ENCODE assay signal across 8 mouse cellular contexts in the genomic region with DNA sequence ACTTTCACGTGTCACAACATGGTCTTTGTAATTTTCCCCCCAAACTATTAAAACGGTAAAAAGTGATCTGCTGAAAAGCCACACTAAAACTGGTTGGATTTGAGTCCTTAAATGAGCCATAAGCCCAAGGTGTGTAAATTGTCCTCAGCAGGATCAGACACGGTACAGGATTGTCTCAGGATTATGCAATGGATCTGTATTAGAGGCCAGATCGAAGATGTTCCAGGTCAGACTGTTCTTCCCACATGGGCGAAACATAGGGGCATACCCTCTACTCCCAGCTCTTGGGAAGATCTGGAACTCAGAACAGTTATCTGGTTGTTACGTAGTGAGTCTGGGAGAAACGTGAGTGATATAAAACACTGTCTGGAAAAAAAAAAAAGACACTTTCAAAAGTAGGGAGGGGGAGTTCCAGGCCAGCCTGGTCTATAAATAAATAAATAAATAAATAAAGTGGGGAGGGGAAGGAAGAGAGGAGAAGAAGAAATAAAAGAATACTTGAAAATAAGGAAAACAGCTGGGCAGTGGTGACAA. TPM values are rescaled to one million over a fixed set of nuclear protein-coding genes. Genes with fewer than 3 reads are reported as not detected.
DNase-seq lines count a peak whose midpoint lies in the region; ATAC-seq and TF ChIP-seq lines count a peak whose summit lies in the region.

No protein-coding gene starts in this region.

- TF ChIP-seq EP300 in heart, adult 2 months (IDR thresholded peaks at IDR 0.05; ENCODE audit: insufficient read depth, low read depth, low read length): no peak

- no peak overlapping the region for H3K4me3 ChIP-seq in heart, adult 2 months
- peak overlapping the region; percentile 15 for H3K4me3 ChIP-seq in megakaryocyte, embryonic 14.5 days (replicated peaks)
- H3K4me3 ChIP-seq in limb, embryonic 12.5 days (replicated peaks): no peak overlapping the region
- H3K4me3 ChIP-seq in stomach, embryonic 14.5 days (ENCODE audit: low read depth, low read length): no peak overlapping the region
- H3K4me3 ChIP-seq in cerebellum, adult 2 months (replicated peaks; ENCODE audit: insufficient read depth, low read depth, low read length): no peak overlapping the region

- WGBS in heart, adult 2 months: 72% methylated on average over 7 of the region's 7 CpGs
- WGBS in limb, embryonic 12.5 days: 81% methylated on average over 7 of the region's 7 CpGs
- WGBS in stomach, embryonic 14.5 days: 80% methylated on average over 7 of the region's 7 CpGs
- WGBS in cerebellum, adult 2 months: 83% methylated on average over 7 of the region's 7 CpGs

- peaks cover 8% of the 10 kb centered on the region for H3K9me3 ChIP-seq in megakaryocyte, embryonic 14.5 days
- H3K9me3 ChIP-seq in limb, embryonic 12.5 days: no peaks in the 10 kb centered on the region
- H3K9me3 ChIP-seq in stomach, embryonic 14.5 days (ENCODE audit: control insufficient read depth, low read depth, low read length): no peaks in the 10 kb centered on the region

- H3K79me2 ChIP-seq in heart, adult 2 months (replicated peaks; ENCODE audit: control insufficient read depth, insufficient read depth, low read length): peaks cover 3% of the 10 kb centered on the region; the same call in 1 of the 2 replicates

- TF ChIP-seq POLR2A in heart, adult 2 months (IDR thresholded peaks at IDR 0.05; ENCODE audit: insufficient read depth, low read depth, low read length): no peak
- no peak for TF ChIP-seq POLR2A in cerebellum, adult 2 months (IDR thresholded peaks at IDR 0.05; ENCODE audit: borderline replicate concordance, insufficient read depth, low read length)

- intact Hi-C loops in heart, adult 2 months (cut with DNase I): no loop called here
- intact Hi-C loops in heart, postnatal 36 days (cut with DNase I): no loop called here

- TF ChIP-seq CTCF in heart, adult 2 months (IDR thresholded peaks at IDR 0.05): no peak
- no peak for TF ChIP-seq CTCF in cerebellum, adult 2 months (IDR thresholded peaks at IDR 0.05; ENCODE audit: borderline replicate concordance, insufficient read depth, low read depth, low read length)

- peak overlapping the region; percentile 96 for H3K27ac ChIP-seq in heart, adult 2 months
- peak overlapping the region; percentile 97 for H3K27ac ChIP-seq in limb, embryonic 12.5 days
- H3K27ac ChIP-seq in stomach, embryonic 14.5 days (ENCODE audit: low read length): peak overlapping the region; percentile 92; the same call in 1 of the 2 replicates
- no peak overlapping the region for H3K27ac ChIP-seq in cerebellum, adult 2 months (ENCODE audit: insufficient read depth, low read length)

- no peak overlapping the region for H3K9ac ChIP-seq in heart, adult 2 months (ENCODE audit: low read depth, low read length)
- H3K9ac ChIP-seq in limb, embryonic 12.5 days (replicated peaks): no peak overlapping the region
- no peak overlapping the region for H3K9ac ChIP-seq in stomach, embryonic 14.5 days (replicated peaks; ENCODE audit: low read depth, low read length)

- peaks cover 7% of the 10 kb centered on the region for H3K36me3 ChIP-seq in heart, adult 2 months (ENCODE audit: control insufficient read depth, insufficient read depth, low read length)
- H3K36me3 ChIP-seq in megakaryocyte, embryonic 14.5 days (replicated peaks; ENCODE audit: low read length): peaks cover 19% of the 10 kb centered on the region
- peaks cover 5% of the 10 kb centered on the region; the same call in 1 of the 2 replicates for H3K36me3 ChIP-seq in limb, embryonic 12.5 days
- H3K36me3 ChIP-seq in stomach, embryonic 14.5 days (ENCODE audit: control insufficient read depth, insufficient read depth, low read length): no peaks in the 10 kb centered on the region

- no peaks in the 10 kb centered on the region for H3K27me3 ChIP-seq in heart, adult 2 months (ENCODE audit: control insufficient read depth, insufficient read depth, low read length)
- no peaks in the 10 kb centered on the region for H3K27me3 ChIP-seq in megakaryocyte, embryonic 14.5 days (replicated peaks)
- H3K27me3 ChIP-seq in limb, embryonic 12.5 days: no peaks in the 10 kb centered on the region
- H3K27me3 ChIP-seq in stomach, embryonic 14.5 days (ENCODE audit: control insufficient read depth, insufficient read depth, low read length): no peaks in the 10 kb centered on the region
- H3K27me3 ChIP-seq in cerebellum, adult 2 months (ENCODE audit: control insufficient read depth, insufficient read depth, low read length): no peaks in the 10 kb centered on the region

- peaks cover 6% of the 10 kb centered on the region for H3K4me1 ChIP-seq in heart, adult 2 months (ENCODE audit: control insufficient read depth, insufficient read depth, low read length)
- peaks cover 54% of the 10 kb centered on the region for H3K4me1 ChIP-seq in megakaryocyte, embryonic 14.5 days
- peaks cover 13% of the 10 kb centered on the region; the same call in 1 of the 2 replicates for H3K4me1 ChIP-seq in limb, embryonic 12.5 days (replicated peaks)
- H3K4me1 ChIP-seq in stomach, embryonic 14.5 days (ENCODE audit: control insufficient read depth, insufficient read depth, low read length): peaks cover 12% of the 10 kb centered on the region; the same call in 1 of the 2 replicates
- H3K4me1 ChIP-seq in cerebellum, adult 2 months (ENCODE audit: control insufficient read depth, insufficient read depth, low read length): no peaks in the 10 kb centered on the region

- no peak for DNase-seq in heart, adult 2 months
- no peak for DNase-seq in heart, postnatal 36 days
- no peak for DNase-seq in urinary bladder, adult 18-20 months (ENCODE audit: low spot score in 2 of 2)
- no peak for DNase-seq in cerebellum, adult 2 months

- no peak for ATAC-seq in megakaryocyte, adult 5-6 weeks (ENCODE audit: poor library complexity, severe bottlenecking)
- no peak for ATAC-seq in limb, embryonic 12.5 days (ENCODE audit: insufficient number of reproducible peaks, insufficient read depth, low FRiP score, low TSS enrichment, low read depth)
- ATAC-seq in stomach, embryonic 14.5 days (ENCODE audit: insufficient number of reproducible peaks, insufficient read depth, low FRiP score, low read depth): no peak

- peak overlapping the region; percentile 70; the same call in 1 of the 2 replicates for H3K4me2 ChIP-seq in limb, embryonic 12.5 days
- H3K4me2 ChIP-seq in stomach, embryonic 14.5 days (replicated peaks; ENCODE audit: low read depth, low read length): peak overlapping the region; percentile 67; the same call in 1 of the 2 replicates

RNA-seq across cellular contexts. Expression of a gene that starts 1.1 kb away (rescaled TPM):
- 10 to 100 TPM; 10.8 to 10.9 TPM for total RNA-seq in heart, adult 2 months (2021)
- polyA plus RNA-seq in heart, adult 2 months (2012; rRNA removed): 8.0 and 11.7 TPM in 2 replicates
- total RNA-seq in heart, postnatal 36 days (2021): 10 to 100 TPM; 15.5 to 15.6 TPM
- polyA plus RNA-seq in megakaryocyte, embryonic 14.5 days (2012; ENCODE audit: insufficient read depth, low replicate concordance): 3.0 and 15.0 TPM in 2 replicates
- 87.6 and 93.5 TPM in 2 replicates for total RNA-seq in megakaryocyte, adult 5-6 weeks (2015)
- 121 and 127 TPM in 2 replicates for total RNA-seq in megakaryocyte, adult 5-6 weeks (2017)
- polyA plus RNA-seq in limb, embryonic 12.5 days (2016; fragmentation: Nextera tagmentation; extraction: Ambion mirVana): 59.4 and 60.1 TPM in 2 replicates
- 29.4 and 29.6 TPM in 2 replicates for polyA plus RNA-seq in stomach, embryonic 14.5 days (2014; fragmentation: Nextera tagmentation; extraction: Ambion mirVana)
- 26.2 and 27.0 TPM in 2 replicates for polyA plus RNA-seq in cerebellum, adult 2 months (2012; rRNA removed)

RNA-seq across cellular contexts. Expression of a gene that starts 7.3 kb away (rescaled TPM):
- under 1 TPM; 0.70 to 0.84 TPM for total RNA-seq in heart, adult 2 months (2021)
- 0.27 and 0.44 TPM in 2 replicates for polyA plus RNA-seq in heart, adult 2 months (2012; rRNA removed)
- 1 to 10 TPM in 1 of 2 experiments, under 1 TPM in 1; 0.81 to 1.0 TPM for total RNA-seq in heart, postnatal 36 days (2021)
- 0.47 TPM in 1 of 2 replicates, not detected in the other for polyA plus RNA-seq in megakaryocyte, embryonic 14.5 days (2012; ENCODE audit: insufficient read depth, low replicate concordance)
- 22.8 and 23.3 TPM in 2 replicates for total RNA-seq in megakaryocyte, adult 5-6 weeks (2015)
- 18.0 and 27.4 TPM in 2 replicates for total RNA-seq in megakaryocyte, adult 5-6 weeks (2017)
- polyA plus RNA-seq in limb, embryonic 12.5 days (2016; fragmentation: Nextera tagmentation; extraction: Ambion mirVana): 17.4 and 19.9 TPM in 2 replicates
- 15.1 and 16.3 TPM in 2 replicates for polyA plus RNA-seq in stomach, embryonic 14.5 days (2014; fragmentation: Nextera tagmentation; extraction: Ambion mirVana)
- polyA plus RNA-seq in cerebellum, adult 2 months (2012; rRNA removed): 3.7 and 4.3 TPM in 2 replicates
